Mouse (Mus musculus) layer of hippocampus, adult 2 months (tissue): ENCODE measurements around the gene Spryd3. TPM values are rescaled to one million over a fixed set of nuclear protein-coding genes. Genes with fewer than 3 reads are reported as not detected.

Experiments used
- DNase-seq, 2 experiments: peaks; one replicate each; pipeline ENCODE4 v3.0.0; 2022; ENCODE audit warnings: low spot score in 2 of 2
- H3K27ac ChIP-seq: fragments of 200-600 bp; 2 replicates; pipeline ENCODE4 v1.8.1; 2022
- H3K4me3 ChIP-seq: fragments of 200-600 bp; 2 replicates; pipeline ENCODE4 v1.8.1; 2022; ENCODE audit warnings: mild to moderate bottlenecking
- CTCF ChIP-seq: fragments of 200-600 bp; conservative IDR thresholded peaks from 2 replicates; pipeline ENCODE4 v1.8.1; 2022; ENCODE audit warnings: antibody characterized with exemption, mild to moderate bottlenecking, moderate library complexity
- total RNA-seq, 2 experiments: library from RNA; stranded (reverse); gene quantifications; 2 replicates each; pipeline ENCODE4 v1.2.3; 2021

Spryd3 gene
- total RNA-seq, 2 experiments from 2014 or later, result 151 to 155 TPM

DNA sequence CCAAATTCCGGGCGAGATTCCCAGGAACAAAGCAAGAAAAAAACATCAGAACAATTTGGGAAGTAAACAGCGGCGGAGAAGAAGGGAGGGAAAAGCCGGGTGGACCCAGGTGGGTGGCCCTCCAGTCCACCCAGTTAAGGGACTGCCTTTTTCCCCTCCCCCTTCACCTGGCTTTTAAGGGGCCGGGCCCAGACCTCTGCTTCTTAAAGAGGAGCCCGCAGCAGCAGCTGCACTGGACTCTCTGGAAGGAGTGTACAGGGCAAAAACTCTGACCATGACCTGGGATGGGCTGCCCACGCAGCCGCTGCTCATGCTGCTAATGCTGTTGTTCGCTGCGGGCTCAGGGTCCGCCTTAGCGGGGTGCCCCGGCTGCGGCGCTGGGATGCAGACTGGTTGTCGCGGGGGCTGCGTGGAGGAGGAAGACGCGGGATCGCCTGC is 8.3 kb upstream of the Spryd3 start, which contains the start of gene Igfbp6:
TSS of gene Igfbp6 (plus strand) at position 89 of the 438 bp plus-strand sequence.
- no peak for DNase-seq
- TF ChIP-seq CTCF, result no peak
- H3K4me3 ChIP-seq, result peak within 1 kb of the TSS; percentile 28
- H3K27ac ChIP-seq, result peak within 1 kb of the TSS; percentile 67

DNA sequence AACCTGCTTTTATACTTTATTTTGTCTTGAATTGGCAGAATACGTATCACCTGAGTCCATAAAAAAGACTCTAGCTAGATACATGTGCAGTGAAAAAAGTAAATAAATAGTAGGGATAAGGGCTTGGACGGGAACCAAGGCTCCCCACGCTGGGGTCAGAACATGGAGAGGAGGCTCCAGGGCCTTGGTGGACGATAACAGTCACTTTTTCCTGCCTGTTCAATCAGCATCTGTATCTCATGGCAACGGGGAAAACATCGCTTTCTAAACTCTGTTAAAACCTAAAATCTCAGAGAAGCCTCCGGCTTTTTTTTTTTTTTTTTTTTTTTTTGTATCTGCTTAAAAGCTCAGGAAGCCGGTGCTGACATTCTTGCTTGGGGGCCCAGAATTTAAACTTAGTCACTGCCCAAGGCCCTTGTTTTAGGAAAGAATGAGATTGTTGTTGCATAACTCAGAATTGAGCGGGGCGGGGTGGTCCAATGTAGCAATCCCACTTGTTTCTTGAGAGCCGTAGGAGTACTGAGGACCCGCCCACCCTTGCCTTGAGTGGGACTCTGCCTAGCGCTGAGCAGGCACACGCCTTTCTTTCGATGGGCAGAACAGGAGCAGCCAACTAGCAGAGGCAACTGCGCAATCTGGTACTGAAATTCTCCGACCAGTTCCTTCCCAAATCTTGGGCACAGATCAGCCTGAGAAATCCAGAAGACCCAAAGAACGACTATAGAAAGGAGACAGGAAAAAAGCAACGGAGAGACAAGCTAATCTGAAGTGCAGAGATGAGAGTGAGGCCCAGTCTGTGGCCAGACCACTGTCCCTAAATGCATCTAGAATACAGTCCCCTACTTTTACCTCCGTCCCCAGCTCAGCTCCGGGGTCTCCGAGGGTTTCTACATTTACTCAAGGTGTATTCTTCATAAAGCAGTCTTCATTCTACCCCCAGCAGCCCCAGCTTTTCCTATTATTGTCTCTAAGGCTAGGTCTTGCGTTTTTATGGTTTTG is 7.2 kb upstream of the Spryd3 start:
- DNase-seq, result no peak
- Histone ChIP-seq H3K27ac (peak overlapping the region; percentile 46; the same call in 1 of the 2 replicates), H3K4me3 (no peak overlapping the region)
- no peak for TF ChIP-seq CTCF

- no peak overlapping the region for H3K27ac ChIP-seq
- H3K4me3 ChIP-seq, result no peak overlapping the region
- TF ChIP-seq CTCF, result no peak
- no peak for DNase-seq
Observed at GRCm38 (mm10) chr15:102141120-102141519, 5.1 kb upstream of the Spryd3 start.

- H3K4me3 ChIP-seq, result peak overlapping the region; percentile 93
- H3K27ac ChIP-seq, result peak overlapping the region; percentile 92
- no peak for TF ChIP-seq CTCF
- no peak for DNase-seq
Observed at GRCm38 (mm10) chr15:102135522-102136128, 409 bp downstream of the Spryd3 start.

DNA sequence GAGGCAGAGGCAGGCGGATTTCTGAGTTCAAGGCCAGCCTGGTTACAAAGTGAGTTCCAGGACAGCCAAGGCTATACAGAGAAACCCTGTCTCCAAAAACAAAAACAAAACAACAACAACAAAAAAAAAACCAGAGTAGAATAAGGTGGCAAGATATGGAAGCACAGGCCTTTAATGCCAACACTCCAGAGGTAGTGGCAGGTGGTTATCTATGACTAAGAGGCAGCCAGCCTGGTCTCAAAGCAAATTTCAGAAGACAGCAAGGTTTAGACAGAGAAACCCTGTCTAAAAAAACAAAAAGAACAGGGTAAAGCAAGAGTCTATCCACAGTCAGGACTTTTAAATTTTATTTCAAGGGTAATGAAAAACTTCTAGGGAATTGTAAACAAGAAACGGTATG is 1.3 kb downstream of the Spryd3 start:
- peak overlapping the region; percentile 93 for H3K4me3 ChIP-seq
- no peak overlapping the region for H3K27ac ChIP-seq
- DNase-seq, result no peak
- no peak for TF ChIP-seq CTCF

GRCm38 (mm10) chr15:102133314-102133713 is 2.7 kb downstream of the Spryd3 start:
- H3K27ac ChIP-seq, result no peak overlapping the region
- TF ChIP-seq CTCF, result no peak
- no peak overlapping the region for H3K4me3 ChIP-seq
- no peak for DNase-seq

DNA sequence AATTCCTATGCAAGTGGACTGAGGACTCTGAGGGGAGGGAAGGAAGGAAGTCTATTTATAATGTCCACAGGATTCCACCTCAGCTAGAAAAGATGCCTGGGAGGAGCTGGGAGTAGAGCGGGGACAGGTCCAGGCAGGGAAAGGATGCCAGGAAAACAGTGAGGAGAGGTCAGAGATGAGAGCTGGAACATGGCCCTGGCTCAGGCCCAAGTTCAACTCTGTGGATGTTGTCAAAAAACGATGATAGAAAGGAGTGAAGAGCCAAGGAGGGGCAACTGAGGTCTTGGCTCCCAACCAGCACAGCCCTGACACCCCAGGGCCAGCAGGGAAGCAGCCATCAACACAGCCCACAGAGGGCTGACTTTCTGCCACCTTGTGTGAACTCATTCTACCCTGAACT is 9.7 kb downstream of the Spryd3 start:
- Histone ChIP-seq H3K4me3 (no peak overlapping the region), H3K27ac (no peak overlapping the region)
- no peak for TF ChIP-seq CTCF
- DNase-seq, result no peak

- DNase-seq, result no peak
- Histone ChIP-seq H3K27ac (peak overlapping the region; percentile 18; the same call in 1 of the 2 replicates), H3K4me3 (no peak overlapping the region)
- no peak for TF ChIP-seq CTCF
Observed at GRCm38 (mm10) chr15:102120530-102120929, 15.5 kb downstream of the Spryd3 start.

- DNase-seq, result no peak
- Histone ChIP-seq H3K4me3 (no peak overlapping the region), H3K27ac (0 out of 2 replicates have a peak overlapping the region, but pooled peaks have one; percentile 18)
- TF ChIP-seq CTCF, result no peak
Observed at GRCm38 (mm10) chr15:102119831-102120170, 16.2 kb downstream of the Spryd3 start.

- Histone ChIP-seq H3K27ac (0 out of 2 replicates have a peak overlapping the region, but pooled peaks have one; percentile 18), H3K4me3 (no peak overlapping the region)
- no peak for DNase-seq
- TF ChIP-seq CTCF, result no peak
Observed at GRCm38 (mm10) chr15:102119121-102119830, 16.8 kb downstream of the Spryd3 start.

- DNase-seq, result no peak
- Histone ChIP-seq H3K4me3 (no peak overlapping the region), H3K27ac (no peak overlapping the region)
- no peak for TF ChIP-seq CTCF
Observed at GRCm38 (mm10) chr15:102118591-102118990, 17.4 kb downstream of the Spryd3 start.

DNA sequence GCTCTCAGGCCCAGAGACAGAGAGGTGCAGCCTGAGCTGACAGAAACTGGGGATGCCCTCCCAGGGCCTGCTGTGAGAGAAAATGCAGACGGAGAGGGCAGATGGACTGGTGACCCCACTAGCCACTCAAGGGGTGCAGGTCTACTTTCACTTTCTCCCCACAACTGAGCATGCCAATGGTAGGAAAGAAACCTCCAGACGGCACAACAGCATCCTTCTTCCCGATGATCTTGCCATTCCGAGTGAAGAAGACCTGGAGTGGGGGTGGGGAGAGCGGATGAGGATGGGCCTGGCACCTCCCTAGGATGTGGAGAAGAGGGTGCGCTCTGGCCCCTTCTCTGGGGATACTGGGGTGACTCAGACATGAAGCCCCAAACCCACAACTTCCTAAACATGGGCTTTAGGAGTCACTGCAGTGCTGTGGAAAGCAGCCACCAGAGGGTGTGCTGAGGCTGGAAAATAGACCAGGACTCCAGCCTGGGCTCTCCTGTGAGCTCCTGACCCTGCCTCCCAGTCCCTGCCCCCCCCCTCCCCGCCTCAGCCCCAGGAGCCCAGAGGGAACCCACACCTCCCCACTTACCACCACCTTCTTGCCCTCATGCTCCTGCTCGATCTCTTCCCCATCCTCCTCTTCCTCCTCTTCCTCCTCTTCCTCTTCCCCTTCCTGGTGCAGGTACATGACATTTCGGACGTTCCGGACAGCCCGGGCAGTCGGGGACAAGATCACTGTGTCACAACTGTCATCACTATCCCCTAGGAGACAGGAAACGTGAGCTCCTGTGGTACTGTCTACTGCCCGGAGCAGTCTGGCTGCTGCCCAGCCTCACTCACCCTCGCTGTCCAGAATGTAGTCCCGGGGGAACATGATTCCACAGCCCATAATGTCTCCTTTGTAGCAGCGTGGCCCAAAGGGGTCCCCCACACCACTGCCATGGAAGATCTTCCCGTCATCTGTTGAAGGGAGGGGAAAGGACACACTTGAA is 18.3 kb downstream of the Spryd3 start:
- peak; percentile 68 for TF ChIP-seq CTCF
- Histone ChIP-seq H3K4me3 (no peak overlapping the region), H3K27ac (no peak overlapping the region)
- DNase-seq, result no peak
